Mouse (Mus musculus): ENCODE data around the gene Ankrd49. TPM values are rescaled to one million over a fixed set of nuclear protein-coding genes. Genes with fewer than 3 reads are reported as not detected.
A peak's percentile ranks its signal among the peaks of the same experiment; 100 is the strongest.

The Ankrd49 gene
- polyA plus RNA-seq (2015; fragmentation: Nextera tagmentation; extraction: Ambion mirVana): 20.7 and 25.9 TPM in 2 replicates

GRCm38 (mm10) chr9:14784039-14785002 lies at the start of gene Ankrd49, which contains the start of gene Mre11a:
Ankrd49 (minus strand) TSS chr9:14784856.
Mre11a (plus strand) TSS chr9:14784654.
- H3K4me1 ChIP-seq: peaks cover 10% of the 10 kb centered on the region
- peak within 1 kb of the TSS; percentile 94 for H3K27ac ChIP-seq (replicated peaks)
- peaks cover 60% of the 10 kb centered on the region for H3K36me3 ChIP-seq
- peak; percentile 93 for ATAC-seq (ENCODE audit: extremely low read depth, insufficient number of reproducible peaks, low FRiP score, low TSS enrichment)
- under 1% methylated on average over 62 of the region's 62 CpGs for WGBS
- peak within 1 kb of the TSS; percentile 77 for H3K4me3 ChIP-seq
- H3K9me3 ChIP-seq: no peaks in the 10 kb centered on the region
- peak within 1 kb of the TSS; percentile 87 for H3K4me2 ChIP-seq
- no peaks in the 10 kb centered on the region for H3K27me3 ChIP-seq (replicated peaks)
- H3K9ac ChIP-seq: peak within 1 kb of the TSS; percentile 93

GRCm38 (mm10) chr9:14832046-14832445 lies 47.4 kb upstream of the Ankrd49 start:
- Histone ChIP-seq H3K27ac (replicated peaks) (no peak overlapping the region), H3K4me1 (no peaks in the 10 kb centered on the region), H3K4me2 (no peak overlapping the region), H3K27me3 (replicated peaks) (no peaks in the 10 kb centered on the region), H3K9me3 (no peaks in the 10 kb centered on the region), H3K4me3 (no peak overlapping the region), H3K9ac (no peak overlapping the region), H3K36me3 (peaks cover 90% of the 10 kb centered on the region)
- no peak for ATAC-seq (ENCODE audit: extremely low read depth, insufficient number of reproducible peaks, low FRiP score, low TSS enrichment)
- 75% methylated on average over 5 of the region's 5 CpGs for whole genome bisulfite sequencing

- Histone ChIP-seq H3K4me1 (no peaks in the 10 kb centered on the region), H3K36me3 (peaks cover 81% of the 10 kb centered on the region), H3K4me3 (no peak overlapping the region), H3K9me3 (no peaks in the 10 kb centered on the region), H3K4me2 (no peak overlapping the region), H3K9ac (no peak overlapping the region), H3K27me3 (replicated peaks) (no peaks in the 10 kb centered on the region), H3K27ac (replicated peaks) (no peak overlapping the region)
- WGBS: 51% methylated on average over 2 of the region's 2 CpGs
- no peak for ATAC-seq (ENCODE audit: extremely low read depth, insufficient number of reproducible peaks, low FRiP score, low TSS enrichment)
Measured at GRCm38 (mm10) chr9:14827875-14828274, 43.2 kb upstream of the Ankrd49 start.

GRCm38 (mm10) chr9:14824840-14825239 lies 40.2 kb upstream of the Ankrd49 start:
- H3K9me3 ChIP-seq: no peaks in the 10 kb centered on the region
- H3K4me2 ChIP-seq: no peak overlapping the region
- no peak overlapping the region for H3K4me3 ChIP-seq
- H3K36me3 ChIP-seq: peaks cover 80% of the 10 kb centered on the region
- 73% methylated on average over 5 of the region's 5 CpGs for WGBS
- H3K9ac ChIP-seq: no peak overlapping the region
- ATAC-seq (ENCODE audit: extremely low read depth, insufficient number of reproducible peaks, low FRiP score, low TSS enrichment): no peak
- H3K27ac ChIP-seq (replicated peaks): no peak overlapping the region
- H3K27me3 ChIP-seq (replicated peaks): no peaks in the 10 kb centered on the region
- no peaks in the 10 kb centered on the region for H3K4me1 ChIP-seq

GRCm38 (mm10) chr9:14821396-14821795 lies 36.7 kb upstream of the Ankrd49 start:
- Histone ChIP-seq H3K4me1 (no peaks in the 10 kb centered on the region), H3K27ac (replicated peaks) (no peak overlapping the region), H3K27me3 (replicated peaks) (no peaks in the 10 kb centered on the region), H3K9ac (no peak overlapping the region), H3K9me3 (no peaks in the 10 kb centered on the region), H3K36me3 (peaks cover 84% of the 10 kb centered on the region), H3K4me2 (no peak overlapping the region), H3K4me3 (no peak overlapping the region)
- no peak for ATAC-seq (ENCODE audit: extremely low read depth, insufficient number of reproducible peaks, low FRiP score, low TSS enrichment)

GRCm38 (mm10) chr9:14810111-14810510 lies 25.5 kb upstream of the Ankrd49 start:
- no peak overlapping the region for H3K4me3 ChIP-seq
- no peaks in the 10 kb centered on the region for H3K9me3 ChIP-seq
- no peak for ATAC-seq (ENCODE audit: extremely low read depth, insufficient number of reproducible peaks, low FRiP score, low TSS enrichment)
- H3K4me1 ChIP-seq: no peaks in the 10 kb centered on the region
- no peak overlapping the region for H3K9ac ChIP-seq
- 87% methylated on average over 5 of the region's 5 CpGs for WGBS
- no peaks in the 10 kb centered on the region for H3K27me3 ChIP-seq (replicated peaks)
- no peak overlapping the region for H3K4me2 ChIP-seq
- H3K36me3 ChIP-seq: peaks cover 85% of the 10 kb centered on the region
- no peak overlapping the region for H3K27ac ChIP-seq (replicated peaks)

- 86% methylated on average over 1 of the region's 1 CpGs for WGBS
- Histone ChIP-seq H3K9ac (no peak overlapping the region), H3K4me1 (no peaks in the 10 kb centered on the region), H3K36me3 (peaks cover 88% of the 10 kb centered on the region), H3K27ac (replicated peaks) (no peak overlapping the region), H3K4me3 (no peak overlapping the region), H3K4me2 (no peak overlapping the region), H3K27me3 (replicated peaks) (no peaks in the 10 kb centered on the region), H3K9me3 (no peaks in the 10 kb centered on the region)
- ATAC-seq (ENCODE audit: extremely low read depth, insufficient number of reproducible peaks, low FRiP score, low TSS enrichment): no peak
Measured at GRCm38 (mm10) chr9:14806786-14807185, 22.1 kb upstream of the Ankrd49 start.

- WGBS: 81% methylated on average over 2 of the region's 2 CpGs
- Histone ChIP-seq H3K4me1 (no peaks in the 10 kb centered on the region), H3K9ac (no peak overlapping the region), H3K4me2 (no peak overlapping the region), H3K4me3 (no peak overlapping the region), H3K27me3 (replicated peaks) (no peaks in the 10 kb centered on the region), H3K27ac (replicated peaks) (no peak overlapping the region), H3K36me3 (peaks cover 89% of the 10 kb centered on the region), H3K9me3 (no peaks in the 10 kb centered on the region)
- no peak for ATAC-seq (ENCODE audit: extremely low read depth, insufficient number of reproducible peaks, low FRiP score, low TSS enrichment)
Measured at GRCm38 (mm10) chr9:14805714-14806113, 21.1 kb upstream of the Ankrd49 start.

GRCm38 (mm10) chr9:14787356-14787755 lies 2.7 kb upstream of the Ankrd49 start:
- Histone ChIP-seq H3K27ac (replicated peaks) (no peak overlapping the region), H3K27me3 (replicated peaks) (no peaks in the 10 kb centered on the region), H3K4me1 (peaks cover 10% of the 10 kb centered on the region), H3K9me3 (no peaks in the 10 kb centered on the region), H3K36me3 (peaks cover 61% of the 10 kb centered on the region), H3K9ac (no peak overlapping the region), H3K4me3 (no peak overlapping the region), H3K4me2 (no peak overlapping the region)
- 83% methylated on average over 6 of the region's 6 CpGs for WGBS
- ATAC-seq (ENCODE audit: extremely low read depth, insufficient number of reproducible peaks, low FRiP score, low TSS enrichment): no peak

GRCm38 (mm10) chr9:14778341-14778740 lies 6.3 kb downstream of the Ankrd49 start:
- ATAC-seq (ENCODE audit: extremely low read depth, insufficient number of reproducible peaks, low FRiP score, low TSS enrichment): no peak
- Histone ChIP-seq H3K9me3 (no peaks in the 10 kb centered on the region), H3K4me2 (no peak overlapping the region), H3K4me3 (no peak overlapping the region), H3K36me3 (peaks cover 31% of the 10 kb centered on the region), H3K27me3 (replicated peaks) (peaks cover under 1% of the 10 kb centered on the region; the same call in 1 of the 2 replicates), H3K9ac (no peak overlapping the region), H3K27ac (replicated peaks) (no peak overlapping the region), H3K4me1 (no peaks in the 10 kb centered on the region)
- 36% methylated on average over 13 of the region's 13 CpGs for WGBS

- Histone ChIP-seq H3K4me2 (no peak overlapping the region), H3K27ac (replicated peaks) (no peak overlapping the region), H3K9me3 (no peaks in the 10 kb centered on the region), H3K36me3 (no peaks in the 10 kb centered on the region), H3K27me3 (replicated peaks) (peaks cover 39% of the 10 kb centered on the region), H3K9ac (no peak overlapping the region), H3K4me3 (no peak overlapping the region), H3K4me1 (peaks cover 6% of the 10 kb centered on the region)
- no peak for ATAC-seq (ENCODE audit: extremely low read depth, insufficient number of reproducible peaks, low FRiP score, low TSS enrichment)
- 34% methylated on average over 2 of the region's 2 CpGs for WGBS
Measured at GRCm38 (mm10) chr9:14773813-14774212, 10.8 kb downstream of the Ankrd49 start.

GRCm38 (mm10) chr9:14772074-14772473 lies 12.6 kb downstream of the Ankrd49 start:
- no peak overlapping the region for H3K9ac ChIP-seq
- no peaks in the 10 kb centered on the region for H3K9me3 ChIP-seq
- H3K27me3 ChIP-seq (replicated peaks): peaks cover 56% of the 10 kb centered on the region
- H3K4me2 ChIP-seq: no peak overlapping the region
- whole genome bisulfite sequencing: 84% methylated on average over 2 of the region's 2 CpGs
- ATAC-seq (ENCODE audit: extremely low read depth, insufficient number of reproducible peaks, low FRiP score, low TSS enrichment): no peak
- H3K27ac ChIP-seq (replicated peaks): no peak overlapping the region
- no peaks in the 10 kb centered on the region for H3K36me3 ChIP-seq
- peaks cover 6% of the 10 kb centered on the region for H3K4me1 ChIP-seq
- no peak overlapping the region for H3K4me3 ChIP-seq
